Mouse (Mus musculus) layer of hippocampus, adult 9-11 months (tissue): ENCODE results near the gene Hist1h3d.
"Not testable (repeated sequence)": the region's sequence is repeated elsewhere in the genome, so short reads cannot be mapped to it uniquely, and the experiment has no call there.

Experiments used
- DNase-seq: peaks from one replicate; pipeline ENCODE4 v3.0.0; 2022

Gene Hist1h3d

GRCm38 (mm10) chr13:23586099-23586939, 10.8 kb downstream of the Hist1h3d start:
- no peak for DNase-seq

DNA sequence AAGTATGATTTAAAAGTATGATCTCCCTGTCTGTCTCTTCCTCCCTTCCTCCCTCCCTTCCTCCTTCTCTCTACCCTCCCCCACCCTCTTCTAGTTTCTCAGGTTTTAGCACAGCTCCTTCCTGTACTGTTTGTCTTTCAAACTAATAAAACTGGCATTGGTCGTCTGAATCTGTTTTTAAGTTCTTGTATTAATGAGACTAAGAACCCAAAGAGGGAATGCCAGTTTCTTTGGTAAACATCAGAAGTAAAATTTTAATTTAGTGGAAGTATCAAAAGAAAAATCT, 11.3 kb downstream of the Hist1h3d start:
- no peak for DNase-seq

- no peak for DNase-seq
These were observed 15.6 kb downstream of the Hist1h3d start for GRCm38 (mm10) chr13:23591206-23591605.

DNA sequence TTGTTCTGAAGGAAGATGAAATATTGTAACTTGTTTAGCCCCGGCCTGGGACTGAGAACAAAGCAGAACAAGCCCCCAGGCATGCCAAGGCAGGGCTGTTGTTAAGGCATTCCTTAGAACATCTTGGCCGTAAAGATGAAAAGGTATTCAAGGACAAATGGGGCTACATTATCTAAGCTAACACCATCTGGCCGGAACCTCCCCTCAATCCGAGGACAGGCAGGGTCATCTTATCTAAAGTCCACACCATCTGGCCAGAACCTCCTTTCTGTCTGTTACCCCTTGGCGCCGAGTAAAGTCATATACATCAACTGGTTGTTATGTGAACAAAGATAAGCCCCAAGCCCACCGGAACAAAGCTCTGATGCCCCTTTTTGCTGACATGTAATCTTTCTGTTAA, 16.3 kb downstream of the Hist1h3d start:
- DNase-seq, result not testable (repeated sequence)

- no peak for DNase-seq
These were observed 17.1 kb downstream of the Hist1h3d start for GRCm38 (mm10) chr13:23592614-23593013.

GRCm38 (mm10) chr13:23593051-23593770, 17.6 kb downstream of the Hist1h3d start:
- DNase-seq, result no peak

- DNase-seq, result no peak
These were observed 19.6 kb downstream of the Hist1h3d start for GRCm38 (mm10) chr13:23595185-23595584.

- DNase-seq, result no peak
These were observed 20.2 kb downstream of the Hist1h3d start for GRCm38 (mm10) chr13:23595622-23596372.

DNA sequence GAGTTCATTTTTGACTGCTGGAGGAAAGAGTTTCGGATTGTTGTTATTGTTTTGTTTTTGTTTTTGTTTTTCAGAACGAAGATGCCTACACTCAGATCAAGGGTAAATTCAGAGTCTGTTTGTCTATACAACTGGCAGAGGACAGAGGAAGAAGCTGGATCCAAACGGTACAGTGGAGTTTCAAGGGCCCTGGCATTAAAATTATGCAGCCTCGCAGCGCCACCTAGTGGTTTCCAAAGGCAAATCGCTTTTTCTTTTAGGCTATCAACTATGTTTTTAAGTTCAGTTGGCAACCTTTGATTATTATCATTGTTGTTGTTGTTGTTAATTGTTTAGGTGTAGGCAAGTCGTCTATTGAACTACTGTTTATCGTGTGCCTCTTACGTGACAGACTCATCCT, 22.4 kb downstream of the Hist1h3d start:
- no peak for DNase-seq

DNA sequence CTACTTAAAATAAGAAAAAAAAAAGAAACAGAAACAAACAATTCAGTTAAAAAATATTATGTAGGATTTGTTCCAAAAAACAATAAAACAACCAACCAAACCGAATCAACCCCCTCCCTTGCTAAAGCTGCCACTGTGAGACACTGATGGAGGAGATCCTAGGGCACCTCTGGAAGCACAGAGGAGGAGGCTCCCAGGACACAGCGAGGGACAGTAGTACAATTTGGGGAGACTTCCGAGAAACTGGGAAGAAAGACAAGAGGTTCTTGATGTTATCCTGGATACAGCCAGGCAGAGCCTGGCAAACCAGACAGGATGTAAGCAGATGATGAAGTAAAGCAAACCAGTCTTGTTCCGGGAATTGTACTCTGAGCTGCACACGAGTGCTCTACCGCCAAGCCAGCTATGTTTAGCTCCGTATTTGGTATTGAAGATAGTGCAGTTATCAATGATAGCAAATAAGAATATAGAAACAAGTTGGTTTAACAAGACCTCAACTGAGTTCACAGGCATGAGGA, 27.7 kb downstream of the Hist1h3d start:
- DNase-seq, result no peak

GRCm38 (mm10) chr13:23604452-23604851, 28.9 kb downstream of the Hist1h3d start:
- DNase-seq, result no peak

DNA sequence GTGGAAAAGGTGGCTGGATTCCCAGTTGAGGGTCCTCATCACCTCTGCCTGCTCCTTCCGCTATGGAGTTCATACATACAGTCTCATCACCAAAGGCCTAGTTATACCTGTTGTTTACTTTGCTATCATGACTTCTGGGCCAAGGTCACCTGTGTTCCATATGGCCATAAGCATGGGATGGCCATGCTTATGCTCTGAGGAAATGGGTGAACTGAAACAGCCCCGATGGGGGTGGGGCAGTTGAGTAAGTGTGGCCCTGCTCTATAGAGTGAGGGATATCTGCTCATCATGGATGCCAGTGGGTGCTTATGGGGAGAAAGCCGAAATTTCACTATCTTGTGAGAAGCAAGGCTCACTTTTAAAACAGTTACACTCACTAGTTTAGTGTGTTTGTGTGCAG, 29.5 kb downstream of the Hist1h3d start:
- DNase-seq, result no peak

- no peak for DNase-seq
These were observed 33.6 kb downstream of the Hist1h3d start for GRCm38 (mm10) chr13:23609209-23609608.

DNA sequence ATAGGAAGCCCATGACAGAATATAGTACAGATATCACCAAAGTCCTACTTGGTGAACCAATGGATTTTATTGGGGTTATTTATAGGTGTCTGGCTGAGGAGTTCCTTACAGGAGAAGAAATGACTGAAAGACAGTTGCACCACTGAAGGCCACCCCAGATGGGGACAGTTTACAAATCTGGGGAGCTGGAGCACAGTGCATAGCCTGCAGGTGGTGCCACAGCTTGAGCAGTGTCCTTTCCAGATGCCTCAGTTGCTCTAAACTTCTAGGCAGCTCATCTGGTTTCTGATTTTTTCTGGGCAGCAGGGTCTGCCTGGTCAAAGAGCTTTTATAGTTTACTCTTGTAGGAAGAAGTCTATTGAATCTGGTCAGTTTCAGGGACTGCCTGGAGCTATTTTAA, 34.3 kb downstream of the Hist1h3d start:
- no peak for DNase-seq

GRCm38 (mm10) chr13:23610393-23610792, 34.8 kb downstream of the Hist1h3d start:
- DNase-seq, result no peak

- no peak for DNase-seq
These were observed 36.1 kb downstream of the Hist1h3d start for GRCm38 (mm10) chr13:23611638-23612037.

- DNase-seq, result peak; percentile 10
These were observed 44.6 kb downstream of the Hist1h3d start for GRCm38 (mm10) chr13:23620056-23620732.

DNA sequence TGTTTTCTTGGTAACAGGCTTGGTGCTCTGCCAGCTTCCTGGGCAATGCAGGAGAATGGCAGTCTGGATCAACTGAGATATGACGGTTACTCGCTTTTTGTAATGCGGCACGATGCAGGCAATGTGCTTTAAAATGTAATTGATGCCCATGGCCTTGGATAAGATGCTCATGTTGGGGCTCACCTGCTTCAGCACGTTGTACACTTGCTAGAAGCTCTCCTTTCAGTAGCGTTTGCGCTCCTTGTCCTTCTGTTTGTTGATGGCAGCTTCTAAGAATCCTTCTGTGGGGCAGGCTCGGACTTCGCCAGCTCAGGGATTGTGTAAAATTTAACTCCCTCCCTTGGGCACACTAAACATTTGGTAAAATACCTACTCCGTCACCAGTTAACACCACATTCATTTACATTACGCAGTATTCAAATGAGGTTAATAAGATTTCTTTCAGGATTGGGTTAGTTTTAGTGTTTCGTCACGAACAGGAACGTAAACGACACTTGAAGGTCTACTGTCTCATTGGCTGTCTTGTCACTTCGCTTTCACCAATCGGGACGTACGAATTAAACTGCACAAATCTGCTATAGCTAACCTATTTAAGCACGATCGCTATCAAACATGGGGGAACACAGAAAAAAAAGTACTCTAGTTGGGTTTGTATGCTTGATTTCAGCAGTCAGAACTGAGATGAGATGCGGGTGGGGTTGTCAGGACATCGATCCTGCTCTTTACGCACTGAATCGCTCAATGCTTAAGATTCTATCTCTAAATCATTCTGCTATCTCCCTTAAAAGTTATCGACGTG, 45.4 kb downstream of the Hist1h3d start, which contains the start of gene Hist1h2be:
Hist1h2be (minus strand) TSS at position 392 of the 799 bp plus-strand sequence.
- peak; percentile 90 for DNase-seq

- peak; percentile 88 for DNase-seq
These were observed 46.1 kb downstream of the Hist1h3d start for GRCm38 (mm10) chr13:23621532-23622174.

DNA sequence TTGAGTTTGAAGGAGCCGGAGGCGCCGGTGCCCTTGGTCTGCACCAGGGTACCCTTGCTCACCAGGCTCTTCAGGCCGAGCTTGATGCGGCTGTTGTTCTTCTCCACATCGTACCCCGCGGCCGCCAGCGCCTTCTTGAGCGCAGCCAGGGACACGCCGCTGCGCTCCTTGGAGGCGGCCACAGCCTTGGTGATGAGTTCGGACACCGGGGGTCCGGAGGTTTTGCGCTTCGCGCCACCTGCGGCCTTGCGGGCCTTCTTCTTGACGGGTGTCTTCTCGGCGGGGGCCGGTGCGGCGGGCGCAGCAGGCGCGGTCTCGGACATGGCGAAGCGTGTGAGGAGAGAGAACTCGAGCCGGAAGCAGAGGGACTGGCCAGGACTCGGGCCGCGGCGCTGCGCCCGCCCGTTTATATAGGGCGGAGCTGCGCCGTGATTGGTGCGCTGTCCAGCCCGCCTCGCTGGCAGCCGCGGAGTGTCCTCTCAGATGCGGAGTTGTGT, 46.7 kb downstream of the Hist1h3d start, which contains the start of gene Hist1h1e:
Hist1h1e (minus strand) TSS at position 384 of the 497 bp plus-strand sequence.
- DNase-seq, result peak; percentile 89

- DNase-seq, result no peak
These were observed 47.4 kb downstream of the Hist1h3d start for GRCm38 (mm10) chr13:23622861-23623450.
